Mouse (Mus musculus): ENCODE data around the gene Col23a1. TPM values are rescaled to one million over a fixed set of nuclear protein-coding genes. Genes with fewer than 3 reads are reported as not detected.

Gene Col23a1
- polyA plus RNA-seq (2015; fragmentation: Nextera tagmentation; extraction: Ambion mirVana): 15.6 and 19.7 TPM in 2 replicates

GRCm38 (mm10) chr11:51289564-51290041 lies at the start of gene Col23a1:
Gene Col23a1, plus strand, starts transcription at chr11:51289920.

GRCm38 (mm10) chr11:51261680-51262219 lies 28.0 kb upstream of the Col23a1 start, which contains the start of gene Clk4:
Gene Clk4, plus strand, starts transcription at chr11:51261730.

GRCm38 (mm10) chr11:51262342-51263285 lies 27.1 kb upstream of the Col23a1 start, which contains the start of gene BC049762:
Gene BC049762, minus strand, starts transcription at chr11:51263046.

GRCm38 (mm10) chr11:51584431-51585248 lies 294.9 kb downstream of the Col23a1 start, which contains the start of gene Phykpl:
Gene Phykpl, plus strand, starts transcription at chr11:51584757.

GRCm38 (mm10) chr11:51606447-51607095 lies 316.9 kb downstream of the Col23a1 start, which contains the start of gene Hnrnpab:
Gene Hnrnpab, minus strand, starts transcription at chr11:51606847.

GRCm38 (mm10) chr11:51619409-51620060 lies 329.8 kb downstream of the Col23a1 start, which contains the start of gene Nhp2:
Gene Nhp2, plus strand, starts transcription at chr11:51619735.

Other genes with a start within 250 kb of the Col23a1 start
- not detected in 2 replicates for gene Olfr1375, start 241.8 kb upstream of the Col23a1 start, polyA plus RNA-seq (2015; fragmentation: Nextera tagmentation; extraction: Ambion mirVana)
- 4.1 TPM in 2 replicates for gene Zfp354a, start 230.7 kb upstream of the Col23a1 start, polyA plus RNA-seq (2015; fragmentation: Nextera tagmentation; extraction: Ambion mirVana)
- not detected in 2 replicates for gene Gm12569, start 69.4 kb upstream of the Col23a1 start, polyA plus RNA-seq (2015; fragmentation: Nextera tagmentation; extraction: Ambion mirVana)
- 48.6 and 51.9 TPM in 2 replicates for gene Clk4, start 28.2 kb upstream of the Col23a1 start, polyA plus RNA-seq (2015; fragmentation: Nextera tagmentation; extraction: Ambion mirVana)
- 0.18 and 0.46 TPM in 2 replicates for gene BC049762, start 26.9 kb upstream of the Col23a1 start, polyA plus RNA-seq (2015; fragmentation: Nextera tagmentation; extraction: Ambion mirVana)